Mouse (Mus musculus) lung, embryonic 15.5 days (tissue): ENCODE results near the gene Shisal1. TPM values are rescaled to one million over a fixed set of nuclear protein-coding genes. Genes with fewer than 3 reads are reported as not detected.

Experiments
- ATAC-seq: fragments of 200-750 bp; cut with Nextera tagmentation; 2 replicates; pipeline ENCODE4 v1.8.0; 2017; ENCODE audit warnings: moderate number of reproducible peaks, borderline replicate concordance; ENCODE audit not compliant: low FRiP score, low TSS enrichment; ENCODE audit errors: extremely low read depth
- H3K27ac ChIP-seq: fragments of 300-500 bp; sonication (generic); 2 replicates; pipeline ENCODE4 v1.5.1; 2015; ENCODE audit warnings: moderate library complexity, mild to moderate bottlenecking, inconsistent platforms
- H3K27me3 ChIP-seq: fragments of 300-500 bp; sonication (generic); 2 replicates; pipeline ENCODE4 v1.6.1; 2015; ENCODE audit warnings: inconsistent platforms
- H3K36me3 ChIP-seq: fragments of 300-500 bp; sonication (generic); 2 replicates; pipeline ENCODE4 v1.6.1; 2015; ENCODE audit warnings: inconsistent platforms
- H3K4me1 ChIP-seq: fragments of 300-500 bp; sonication (generic); 2 replicates; pipeline ENCODE4 v1.6.1; 2015; ENCODE audit warnings: inconsistent platforms
- H3K4me2 ChIP-seq: fragments of 300-500 bp; sonication (generic); 2 replicates; pipeline ENCODE4 v1.6.1; 2015; ENCODE audit warnings: inconsistent platforms, mild to moderate bottlenecking, moderate library complexity
- H3K4me3 ChIP-seq: fragments of 300-500 bp; sonication (generic); 2 replicates; pipeline ENCODE4 v1.5.1; 2015; ENCODE audit warnings: mild to moderate bottlenecking, inconsistent platforms
- H3K9ac ChIP-seq: fragments of 300-500 bp; sonication (generic); 2 replicates; pipeline ENCODE4 v1.6.1; 2015; ENCODE audit warnings: inconsistent platforms
- H3K9me3 ChIP-seq: fragments of 300-500 bp; sonication (generic); 2 replicates; pipeline ENCODE4 v1.6.1; 2016; ENCODE audit warnings: inconsistent platforms
- WGBS: fragments of 180-500 bp; shearing (Covaris S2); methylation state at CpG from one replicate; pipeline ENCODE4 v1.1.7; 2015; 5-methylcytosine and 5-hydroxymethylcytosine counted together
- polyA plus RNA-seq: library from polyadenylated mRNA; unstranded; fragments of >200 nt; fragmentation: Nextera tagmentation; extraction: Ambion mirVana; gene quantifications from 2 replicates; pipeline ENCODE4 v1.2.1, GENCODE M21; 2015

Shisal1 gene
- polyA plus RNA-seq, 1 experiment from 2014 or later, result 1.3 TPM

GRCm38 (mm10) chr15:84450441-84451183, 3.7 kb upstream of the Shisal1 start:
- H3K27me3 ChIP-seq, result peaks cover 41% of the 10 kb centered on the region
- 3% methylated on average over 21 of the region's 21 CpGs for WGBS
- H3K4me1 ChIP-seq, result peaks cover 17% of the 10 kb centered on the region
- ATAC-seq, result 0 out of 2 replicates have a peak, but pooled peaks have one; percentile 4
- no peaks in the 10 kb centered on the region for H3K9me3 ChIP-seq
- H3K4me2 ChIP-seq, result peak overlapping the region; percentile 45
- H3K9ac ChIP-seq, result no peak overlapping the region
- no peak overlapping the region for H3K4me3 ChIP-seq
- no peaks in the 10 kb centered on the region for H3K36me3 ChIP-seq
- no peak overlapping the region for H3K27ac ChIP-seq

GRCm38 (mm10) chr15:84445812-84446716, 833 bp downstream of the Shisal1 start:
- peak overlapping the region; percentile 46 for H3K4me3 ChIP-seq
- H3K27ac ChIP-seq, result no peak overlapping the region
- peak overlapping the region; percentile 40 for H3K9ac ChIP-seq
- H3K4me1 ChIP-seq, result peaks cover 20% of the 10 kb centered on the region
- WGBS, result 1% methylated on average over 63 of the region's 99 CpGs
- H3K27me3 ChIP-seq, result peaks cover 69% of the 10 kb centered on the region
- ATAC-seq, result no peak
- peak overlapping the region; percentile 93 for H3K4me2 ChIP-seq
- no peaks in the 10 kb centered on the region for H3K9me3 ChIP-seq
- no peaks in the 10 kb centered on the region for H3K36me3 ChIP-seq

GRCm38 (mm10) chr15:84444181-84444580, 2.7 kb downstream of the Shisal1 start:
- ATAC-seq, result no peak
- no peak overlapping the region for H3K9ac ChIP-seq
- WGBS, result 37% methylated on average over 7 of the region's 7 CpGs
- no peak overlapping the region for H3K4me3 ChIP-seq
- no peaks in the 10 kb centered on the region for H3K9me3 ChIP-seq
- 0 out of 2 replicates have a peak, but pooled peaks cover 10% of the 10 kb centered on the region for H3K4me1 ChIP-seq
- no peak overlapping the region for H3K27ac ChIP-seq
- no peak overlapping the region for H3K4me2 ChIP-seq
- no peaks in the 10 kb centered on the region for H3K36me3 ChIP-seq
- peaks cover 71% of the 10 kb centered on the region for H3K27me3 ChIP-seq

- Histone ChIP-seq H3K36me3 (no peaks in the 10 kb centered on the region), H3K9ac (no peak overlapping the region), H3K4me2 (no peak overlapping the region), H3K27me3 (peaks cover 65% of the 10 kb centered on the region), H3K27ac (no peak overlapping the region), H3K4me3 (no peak overlapping the region), H3K4me1 (0 out of 2 replicates have a peak, but pooled peaks cover 10% of the 10 kb centered on the region), H3K9me3 (no peaks in the 10 kb centered on the region)
- 36% methylated on average over 10 of the region's 10 CpGs for WGBS
- no peak for ATAC-seq
These were observed 3.3 kb downstream of the Shisal1 start for GRCm38 (mm10) chr15:84443631-84444030.

GRCm38 (mm10) chr15:84441682-84442315, 5.1 kb downstream of the Shisal1 start:
- H3K4me1 ChIP-seq, result 0 out of 2 replicates have a peak, but pooled peaks cover 10% of the 10 kb centered on the region
- H3K27me3 ChIP-seq, result peaks cover 47% of the 10 kb centered on the region
- H3K4me2 ChIP-seq, result no peak overlapping the region
- 51% methylated on average over 14 of the region's 14 CpGs for whole genome bisulfite sequencing
- no peaks in the 10 kb centered on the region for H3K36me3 ChIP-seq
- H3K27ac ChIP-seq, result no peak overlapping the region
- no peak overlapping the region for H3K4me3 ChIP-seq
- no peaks in the 10 kb centered on the region for H3K9me3 ChIP-seq
- ATAC-seq, result no peak
- H3K9ac ChIP-seq, result no peak overlapping the region

GRCm38 (mm10) chr15:84440820-84441219, 6.1 kb downstream of the Shisal1 start:
- no peaks in the 10 kb centered on the region for H3K9me3 ChIP-seq
- H3K27ac ChIP-seq, result no peak overlapping the region
- no peak overlapping the region for H3K4me3 ChIP-seq
- H3K36me3 ChIP-seq, result no peaks in the 10 kb centered on the region
- 0 out of 2 replicates have a peak, but pooled peaks cover 8% of the 10 kb centered on the region for H3K4me1 ChIP-seq
- peaks cover 39% of the 10 kb centered on the region for H3K27me3 ChIP-seq
- no peak for ATAC-seq
- 38% methylated on average over 3 of the region's 3 CpGs for WGBS
- no peak overlapping the region for H3K4me2 ChIP-seq
- no peak overlapping the region for H3K9ac ChIP-seq

- H3K27ac ChIP-seq, result no peak overlapping the region
- H3K4me2 ChIP-seq, result no peak overlapping the region
- no peaks in the 10 kb centered on the region for H3K36me3 ChIP-seq
- 71% methylated on average over 10 of the region's 10 CpGs for WGBS
- ATAC-seq, result no peak
- no peaks in the 10 kb centered on the region for H3K27me3 ChIP-seq
- no peak overlapping the region for H3K4me3 ChIP-seq
- no peaks in the 10 kb centered on the region for H3K9me3 ChIP-seq
- no peaks in the 10 kb centered on the region for H3K4me1 ChIP-seq
- H3K9ac ChIP-seq, result no peak overlapping the region
These were observed 13.2 kb downstream of the Shisal1 start for GRCm38 (mm10) chr15:84433586-84434185.

GRCm38 (mm10) chr15:84430482-84430881, 16.4 kb downstream of the Shisal1 start:
- no peak overlapping the region for H3K9ac ChIP-seq
- H3K27me3 ChIP-seq, result no peaks in the 10 kb centered on the region
- H3K4me1 ChIP-seq, result no peaks in the 10 kb centered on the region
- no peak for ATAC-seq
- H3K36me3 ChIP-seq, result no peaks in the 10 kb centered on the region
- H3K27ac ChIP-seq, result no peak overlapping the region
- H3K4me3 ChIP-seq, result no peak overlapping the region
- no peaks in the 10 kb centered on the region for H3K9me3 ChIP-seq
- no peak overlapping the region for H3K4me2 ChIP-seq
- 72% methylated on average over 5 of the region's 5 CpGs for WGBS

- no peak for ATAC-seq
- 82% methylated on average over 6 of the region's 6 CpGs for WGBS
- Histone ChIP-seq H3K36me3 (no peaks in the 10 kb centered on the region), H3K27me3 (no peaks in the 10 kb centered on the region), H3K4me3 (no peak overlapping the region), H3K9me3 (no peaks in the 10 kb centered on the region), H3K4me1 (no peaks in the 10 kb centered on the region), H3K4me2 (no peak overlapping the region), H3K9ac (no peak overlapping the region), H3K27ac (no peak overlapping the region)
These were observed 19.3 kb downstream of the Shisal1 start for GRCm38 (mm10) chr15:84427624-84428023.

- H3K4me3 ChIP-seq, result no peak overlapping the region
- no peaks in the 10 kb centered on the region for H3K4me1 ChIP-seq
- ATAC-seq, result no peak
- no peak overlapping the region for H3K4me2 ChIP-seq
- WGBS, result 52% methylated on average over 5 of the region's 5 CpGs
- H3K9me3 ChIP-seq, result no peaks in the 10 kb centered on the region
- H3K9ac ChIP-seq, result no peak overlapping the region
- no peak overlapping the region for H3K27ac ChIP-seq
- H3K27me3 ChIP-seq, result no peaks in the 10 kb centered on the region
- no peaks in the 10 kb centered on the region for H3K36me3 ChIP-seq
These were observed 21.2 kb downstream of the Shisal1 start for GRCm38 (mm10) chr15:84425733-84426132.

GRCm38 (mm10) chr15:84423781-84424180, 23.1 kb downstream of the Shisal1 start:
- no peak overlapping the region for H3K9ac ChIP-seq
- 78% methylated on average over 5 of the region's 5 CpGs for WGBS
- no peak for ATAC-seq

More at GRCm38 (mm10) chr15:84423781-84424180, 23.1 kb downstream of the Shisal1 start:
- Histone ChIP-seq H3K4me2 (no peak overlapping the region), H3K4me3 (no peak overlapping the region), H3K27ac (no peak overlapping the region), H3K36me3 (no peaks in the 10 kb centered on the region), H3K9me3 (no peaks in the 10 kb centered on the region), H3K4me1 (no peaks in the 10 kb centered on the region), H3K27me3 (no peaks in the 10 kb centered on the region)
